Mouse (Mus musculus) neural tube, embryonic 15.5 days (tissue): ENCODE measurements at regions not wholly inside any gene's neighbourhood (a gene's known extent, or its start where the extent isn't known, plus 50 kb on each side); places are given as distances from the start of the nearest gene placed in this dataset.

Experiments
- ATAC-seq: fragments of 200-750 bp; cut with Nextera tagmentation; 2 replicates; pipeline ENCODE4 v1.8.0; 2017; ENCODE audit warnings: mild to moderate bottlenecking, moderate TSS enrichment, moderate library complexity; ENCODE audit not compliant: low FRiP score
- H3K27ac ChIP-seq: fragments of 300-500 bp; sonication (generic); replicated peaks from 2 replicates; pipeline ENCODE4 v1.5.1; 2015; ENCODE audit warnings: mild to moderate bottlenecking, inconsistent platforms
- H3K27me3 ChIP-seq: fragments of 300-500 bp; sonication (generic); replicated peaks from 2 replicates; pipeline ENCODE4 v1.6.1; 2015; ENCODE audit warnings: inconsistent platforms
- H3K36me3 ChIP-seq: fragments of 300-500 bp; sonication (generic); 2 replicates; pipeline ENCODE4 v1.6.1; 2015; ENCODE audit warnings: inconsistent platforms
- H3K4me1 ChIP-seq: fragments of 300-500 bp; sonication (generic); 2 replicates; pipeline ENCODE4 v1.6.1; 2015; ENCODE audit warnings: inconsistent platforms
- H3K4me2 ChIP-seq: fragments of 300-500 bp; sonication (generic); 2 replicates; pipeline ENCODE4 v1.6.1; 2015; ENCODE audit warnings: inconsistent platforms, mild to moderate bottlenecking, moderate library complexity
- H3K4me3 ChIP-seq: fragments of 300-500 bp; sonication (generic); replicated peaks from 2 replicates; pipeline ENCODE4 v1.5.1; 2015; ENCODE audit warnings: mild to moderate bottlenecking, inconsistent platforms
- H3K9ac ChIP-seq: fragments of 300-500 bp; sonication (generic); replicated peaks from 2 replicates; pipeline ENCODE4 v1.6.1; 2015; ENCODE audit warnings: mild to moderate bottlenecking, inconsistent platforms
- H3K9me3 ChIP-seq: fragments of 300-500 bp; sonication (generic); replicated peaks from 2 replicates; pipeline ENCODE4 v1.6.1; 2016; ENCODE audit warnings: inconsistent platforms
- WGBS: fragments of 180-500 bp; shearing (Covaris S2); methylation state at CpG from one replicate; pipeline ENCODE4 v1.1.7; 2015; ENCODE audit warnings: mixed read lengths; 5-methylcytosine and 5-hydroxymethylcytosine counted together

- 0 out of 2 replicates have a peak, but pooled peaks have one; percentile 57 for ATAC-seq
- 55% methylated on average over 7 of the region's 7 CpGs for WGBS
- H3K27ac ChIP-seq, result peak overlapping the region; percentile 69
These were observed 116.8 kb downstream of the Lrrc30 start for GRCm38 (mm10) chr17:67515601-67516147.

GRCm38 (mm10) chr17:67514387-67515241, 117.9 kb downstream of the Lrrc30 start:
- H3K4me1 ChIP-seq, result peaks cover 9% of the 10 kb centered on the region; the same call in 1 of the 2 replicates
- no peak overlapping the region for H3K4me2 ChIP-seq
- H3K4me3 ChIP-seq, result no peak overlapping the region
- no peak overlapping the region for H3K9ac ChIP-seq
- H3K36me3 ChIP-seq, result no peaks in the 10 kb centered on the region
- no peaks in the 10 kb centered on the region for H3K9me3 ChIP-seq
- no peaks in the 10 kb centered on the region for H3K27me3 ChIP-seq
- WGBS, result 75% methylated on average over 9 of the region's 9 CpGs
- no peak for ATAC-seq
- 0 out of 2 replicates have a peak overlapping the region, but pooled peaks have one; percentile 69 for H3K27ac ChIP-seq

More at GRCm38 (mm10) chr17:67515601-67516147, 116.8 kb downstream of the Lrrc30 start:
- H3K4me1 ChIP-seq, result peaks cover 9% of the 10 kb centered on the region; the same call in 1 of the 2 replicates
- no peak overlapping the region for H3K4me2 ChIP-seq
- H3K27me3 ChIP-seq, result no peaks in the 10 kb centered on the region
- H3K4me3 ChIP-seq, result no peak overlapping the region
- no peaks in the 10 kb centered on the region for H3K36me3 ChIP-seq
- no peaks in the 10 kb centered on the region for H3K9me3 ChIP-seq
- H3K9ac ChIP-seq, result no peak overlapping the region

GRCm38 (mm10) chr17:67512699-67513450, 119.6 kb downstream of the Lrrc30 start:
- Histone ChIP-seq H3K9ac (no peak overlapping the region), H3K4me1 (peaks cover 9% of the 10 kb centered on the region; the same call in 1 of the 2 replicates), H3K27me3 (no peaks in the 10 kb centered on the region), H3K36me3 (no peaks in the 10 kb centered on the region), H3K9me3 (no peaks in the 10 kb centered on the region), H3K27ac (peak overlapping the region; percentile 35; the same call in 1 of the 2 replicates), H3K4me3 (no peak overlapping the region), H3K4me2 (no peak overlapping the region)
- no peak; the same call in 1 of the 2 replicates for ATAC-seq
- 75% methylated on average over 6 of the region's 6 CpGs for WGBS

GRCm38 (mm10) chr17:67512008-67512407, 120.5 kb downstream of the Lrrc30 start:
- Histone ChIP-seq H3K4me2 (no peak overlapping the region), H3K36me3 (no peaks in the 10 kb centered on the region), H3K4me1 (peaks cover 9% of the 10 kb centered on the region; the same call in 1 of the 2 replicates), H3K27ac (0 out of 2 replicates have a peak overlapping the region, but pooled peaks have one; percentile 13), H3K9me3 (no peaks in the 10 kb centered on the region), H3K4me3 (no peak overlapping the region), H3K27me3 (no peaks in the 10 kb centered on the region), H3K9ac (no peak overlapping the region)
- WGBS, result 87% methylated on average over 6 of the region's 6 CpGs
- no peak for ATAC-seq

- H3K4me2 ChIP-seq, result no peak overlapping the region
- 88% methylated on average over 9 of the region's 9 CpGs for WGBS
These were observed 122.6 kb downstream of the Lrrc30 start for GRCm38 (mm10) chr17:67509921-67510320.

GRCm38 (mm10) chr17:67509091-67509618, 123.4 kb downstream of the Lrrc30 start:
- no peaks in the 10 kb centered on the region for H3K9me3 ChIP-seq
- H3K4me3 ChIP-seq, result no peak overlapping the region
- H3K4me2 ChIP-seq, result no peak overlapping the region
- ATAC-seq, result no peak
- H3K27ac ChIP-seq, result no peak overlapping the region
- 92% methylated on average over 6 of the region's 6 CpGs for WGBS
- H3K4me1 ChIP-seq, result 0 out of 2 replicates have a peak, but pooled peaks cover 5% of the 10 kb centered on the region
- H3K9ac ChIP-seq, result no peak overlapping the region
- no peaks in the 10 kb centered on the region for H3K27me3 ChIP-seq
- no peaks in the 10 kb centered on the region for H3K36me3 ChIP-seq

More at GRCm38 (mm10) chr17:67509921-67510320, 122.6 kb downstream of the Lrrc30 start:
- no peaks in the 10 kb centered on the region for H3K36me3 ChIP-seq
- H3K4me1 ChIP-seq, result 0 out of 2 replicates have a peak, but pooled peaks cover 5% of the 10 kb centered on the region
- no peaks in the 10 kb centered on the region for H3K27me3 ChIP-seq
- no peak overlapping the region for H3K9ac ChIP-seq
- no peak overlapping the region for H3K4me3 ChIP-seq
- no peak overlapping the region for H3K27ac ChIP-seq
- no peaks in the 10 kb centered on the region for H3K9me3 ChIP-seq
- no peak for ATAC-seq

GRCm38 (mm10) chr17:67508353-67508752, 124.2 kb downstream of the Lrrc30 start:
- H3K9ac ChIP-seq, result no peak overlapping the region
- H3K4me3 ChIP-seq, result no peak overlapping the region
- no peaks in the 10 kb centered on the region for H3K9me3 ChIP-seq
- H3K4me2 ChIP-seq, result no peak overlapping the region
- no peak overlapping the region for H3K27ac ChIP-seq
- WGBS, result 57% methylated on average over 2 of the region's 2 CpGs
- H3K27me3 ChIP-seq, result no peaks in the 10 kb centered on the region
- no peaks in the 10 kb centered on the region for H3K36me3 ChIP-seq
- H3K4me1 ChIP-seq, result 0 out of 2 replicates have a peak, but pooled peaks cover 3% of the 10 kb centered on the region
- no peak for ATAC-seq

GRCm38 (mm10) chr17:67506466-67506865, 126.1 kb downstream of the Lrrc30 start:
- Histone ChIP-seq H3K27ac (no peak overlapping the region), H3K4me3 (no peak overlapping the region), H3K36me3 (no peaks in the 10 kb centered on the region), H3K9me3 (no peaks in the 10 kb centered on the region), H3K4me1 (no peaks in the 10 kb centered on the region), H3K27me3 (no peaks in the 10 kb centered on the region), H3K4me2 (no peak overlapping the region), H3K9ac (no peak overlapping the region)
- no peak for ATAC-seq
- 65% methylated on average over 2 of the region's 2 CpGs for WGBS

- WGBS, result 89% methylated on average over 9 of the region's 9 CpGs
- Histone ChIP-seq H3K4me1 (peaks cover 11% of the 10 kb centered on the region), H3K36me3 (no peaks in the 10 kb centered on the region), H3K9me3 (no peaks in the 10 kb centered on the region), H3K9ac (no peak overlapping the region), H3K4me3 (no peak overlapping the region), H3K27me3 (no peaks in the 10 kb centered on the region), H3K27ac (no peak overlapping the region), H3K4me2 (no peak overlapping the region)
- ATAC-seq, result no peak
These were observed 128.0 kb downstream of the Lrrc30 start for GRCm38 (mm10) chr17:67504502-67505033.

- Histone ChIP-seq H3K4me1 (peaks cover 11% of the 10 kb centered on the region), H3K4me2 (no peak overlapping the region), H3K4me3 (no peak overlapping the region), H3K27ac (no peak overlapping the region), H3K9ac (no peak overlapping the region), H3K9me3 (no peaks in the 10 kb centered on the region), H3K27me3 (no peaks in the 10 kb centered on the region), H3K36me3 (no peaks in the 10 kb centered on the region)
- ATAC-seq, result no peak
- 74% methylated on average over 6 of the region's 6 CpGs for WGBS
These were observed 129.2 kb downstream of the Lrrc30 start for GRCm38 (mm10) chr17:67503125-67503878.
